Comparison of ENCODE assay signal across 8 mouse cellular contexts in genomic region chr2:170218230-170219044, GRCm38 (mm10).
DNase-seq lines count a peak whose midpoint lies in the region; ATAC-seq and TF ChIP-seq lines count a peak whose summit lies in the region.

No protein-coding gene starts in this region.

- no peaks in the 10 kb centered on the region for H3K36me3 ChIP-seq in ES-E14 (ENCODE audit: control insufficient read depth, insufficient read depth, low read length, poor library complexity, severe bottlenecking)
- H3K36me3 ChIP-seq in lung, embryonic 16.5 days (ENCODE audit: control insufficient read depth, insufficient read depth, low read length): no peaks in the 10 kb centered on the region

- H3K4me3 ChIP-seq in ES-E14 (ENCODE audit: insufficient read depth in 1 of 2, low read depth in 1 of 2, low read length in 2 of 2, poor library complexity in 1 of 2, severe bottlenecking in 1 of 2): peak overlapping the region; percentile 17 to 50; a peak in 2 of 4 replicates
- H3K4me3 ChIP-seq in lung, embryonic 16.5 days (ENCODE audit: low read length): peak overlapping the region; percentile 40

- ATAC-seq in lung, embryonic 16.5 days (ENCODE audit: low read depth): peak; percentile 63
- ATAC-seq in neutrophil, adult 5-6 weeks (ENCODE audit: extremely low read depth, insufficient number of reproducible peaks, low FRiP score, poor library complexity, severe bottlenecking): peak; percentile 70

- no peaks in the 10 kb centered on the region for H3K27me3 ChIP-seq in lung, embryonic 16.5 days (ENCODE audit: control insufficient read depth, insufficient read depth, low read depth, low read length)

- in situ Hi-C loops in ES-E14 (cut with MboI; ENCODE audit: low sequenced_read_pairs in 2 of 2, unreplicated experiment in 2 of 2): no loop called here

- peaks cover 10 to 11% of the 10 kb centered on the region in 2 experiments; a peak in 3 of 4 replicates for H3K4me1 ChIP-seq in ES-E14 (ENCODE audit: control insufficient read depth in 2 of 2, insufficient read depth in 2 of 2, low read length in 2 of 2, poor library complexity in 1 of 2)
- H3K4me1 ChIP-seq in lung, embryonic 16.5 days (replicated peaks; ENCODE audit: control insufficient read depth, insufficient read depth, low read length): peaks cover 44% of the 10 kb centered on the region

- no peak for DNase-seq in ES-E14 (ENCODE audit: low read depth, low spot score)
- DNase-seq in adrenal gland, postnatal 36 days: peak; percentile 79 to 90
- peak; percentile 63 for DNase-seq in forelimb bud, embryonic 11.5 days (ENCODE audit: low read depth, low spot score)
- DNase-seq in heart, postnatal 4 days: peak; percentile 84
- DNase-seq in layer of hippocampus, adult 8-10 months (ENCODE audit: low spot score in 2 of 2): peak; percentile 26 to 46
- DNase-seq in ovary, adult 18-20 months (ENCODE audit: low spot score): no peak

- H3K27ac ChIP-seq in ES-E14 (ENCODE audit: insufficient read depth, low read depth, low read length, poor library complexity, severe bottlenecking): no peak overlapping the region
- H3K27ac ChIP-seq in lung, embryonic 16.5 days (ENCODE audit: low read length): peak overlapping the region; percentile 89

- peak overlapping the region; percentile 19; the same call in 1 of the 2 replicates for H3K9ac ChIP-seq in ES-E14 (ENCODE audit: insufficient read depth, low read depth, low read length, poor library complexity, severe bottlenecking)
- H3K9ac ChIP-seq in lung, embryonic 16.5 days (ENCODE audit: low read length): peak overlapping the region; percentile 64

- H3K9me3 ChIP-seq in ES-E14 (ENCODE audit: control insufficient read depth, insufficient read depth, low read depth, low read length): no peaks in the 10 kb centered on the region
- H3K9me3 ChIP-seq in lung, embryonic 16.5 days (ENCODE audit: control insufficient read depth, low read length): no peaks in the 10 kb centered on the region

- WGBS in lung, embryonic 16.5 days: 8% methylated on average over 22 of the region's 22 CpGs

- H3K4me2 ChIP-seq in lung, embryonic 16.5 days (ENCODE audit: low read depth, low read length): peak overlapping the region; percentile 76

TF ChIP-seq in ES-E14, 5 proteins besides CTCF, POLR2A, EP300 and RAD21:
- TF ChIP-seq MAFK (IDR thresholded peaks at IDR 0.05; ENCODE audit: insufficient read depth, low read depth, low read length) (no peak), ZC3H11A (IDR thresholded peaks at IDR 0.05; ENCODE audit: borderline replicate concordance, low read depth, low read length) (no peak), CHD2 (IDR thresholded peaks at IDR 0.05; ENCODE audit: low read depth, low read length) (no peak), HCFC1 (IDR thresholded peaks at IDR 0.05; ENCODE audit: borderline replicate concordance, insufficient read depth, low read length) (no peak), ZNF384 (IDR thresholded peaks at IDR 0.05; ENCODE audit: low read depth, low read length) (no peak)

Comparison
In these comparisons a context has a peak if more than half of its experiments do, and no peak if none do; other contexts are left out.
1. DNase-seq: peak in adrenal gland, postnatal 36 days (2 of 2), forelimb bud, embryonic 11.5 days (single experiment), heart, postnatal 4 days (single experiment) and layer of hippocampus, adult 8-10 months (2 of 2); none in ES-E14 (single experiment) and ovary, adult 18-20 months (single experiment).